Mouse (Mus musculus) hindbrain, embryonic 13.5 days (tissue): ENCODE results near the gene Dchs2. TPM values are rescaled to one million over a fixed set of nuclear protein-coding genes. Genes with fewer than 3 reads are reported as not detected.

Experiments
- ATAC-seq: fragments of 200-750 bp; cut with Nextera tagmentation; 2 replicates; pipeline ENCODE4 v1.8.0; 2017; ENCODE audit warnings: moderate TSS enrichment; ENCODE audit not compliant: low FRiP score
- H3K27ac ChIP-seq: fragments of 300-500 bp; sonication (generic); 2 replicates; pipeline ENCODE4 v1.5.1; 2015; ENCODE audit warnings: inconsistent platforms, mild to moderate bottlenecking, moderate library complexity
- H3K27me3 ChIP-seq: fragments of 300-500 bp; sonication (generic); 2 replicates; pipeline ENCODE4 v1.6.1; 2015; ENCODE audit warnings: mild to moderate bottlenecking, inconsistent platforms
- H3K36me3 ChIP-seq: fragments of 300-500 bp; sonication (generic); 2 replicates; pipeline ENCODE4 v1.6.1; 2015; ENCODE audit warnings: mild to moderate bottlenecking, inconsistent platforms
- H3K4me1 ChIP-seq: fragments of 300-500 bp; sonication (generic); replicated peaks from 2 replicates; pipeline ENCODE4 v1.6.1; 2015; ENCODE audit warnings: inconsistent platforms
- H3K4me2 ChIP-seq: fragments of 300-500 bp; sonication (generic); 2 replicates; pipeline ENCODE4 v1.6.1; 2015; ENCODE audit warnings: inconsistent platforms, mild to moderate bottlenecking, moderate library complexity
- H3K4me3 ChIP-seq: fragments of 300-500 bp; sonication (generic); 2 replicates; pipeline ENCODE4 v1.5.1; 2015; ENCODE audit warnings: mild to moderate bottlenecking, inconsistent platforms
- H3K9ac ChIP-seq: fragments of 300-500 bp; sonication (generic); 2 replicates; pipeline ENCODE4 v1.6.1; 2015; ENCODE audit warnings: mild to moderate bottlenecking, inconsistent platforms
- H3K9me3 ChIP-seq: fragments of 300-500 bp; sonication (generic); 2 replicates; pipeline ENCODE4 v1.6.1; 2016; ENCODE audit warnings: inconsistent platforms
- WGBS: fragments of 180-500 bp; shearing (Covaris S2); methylation state at CpG from one replicate; pipeline ENCODE4 v1.1.7; 2015; 5-methylcytosine and 5-hydroxymethylcytosine counted together
- polyA plus RNA-seq: library from polyadenylated mRNA; unstranded; fragments of >200 nt; fragmentation: Nextera tagmentation; extraction: Ambion mirVana; gene quantifications from 2 replicates; pipeline ENCODE4 v1.2.1, GENCODE M21; 2015

Gene Dchs2
- polyA plus RNA-seq, 1 experiment from 2014 or later, result 0.87 TPM

DNA sequence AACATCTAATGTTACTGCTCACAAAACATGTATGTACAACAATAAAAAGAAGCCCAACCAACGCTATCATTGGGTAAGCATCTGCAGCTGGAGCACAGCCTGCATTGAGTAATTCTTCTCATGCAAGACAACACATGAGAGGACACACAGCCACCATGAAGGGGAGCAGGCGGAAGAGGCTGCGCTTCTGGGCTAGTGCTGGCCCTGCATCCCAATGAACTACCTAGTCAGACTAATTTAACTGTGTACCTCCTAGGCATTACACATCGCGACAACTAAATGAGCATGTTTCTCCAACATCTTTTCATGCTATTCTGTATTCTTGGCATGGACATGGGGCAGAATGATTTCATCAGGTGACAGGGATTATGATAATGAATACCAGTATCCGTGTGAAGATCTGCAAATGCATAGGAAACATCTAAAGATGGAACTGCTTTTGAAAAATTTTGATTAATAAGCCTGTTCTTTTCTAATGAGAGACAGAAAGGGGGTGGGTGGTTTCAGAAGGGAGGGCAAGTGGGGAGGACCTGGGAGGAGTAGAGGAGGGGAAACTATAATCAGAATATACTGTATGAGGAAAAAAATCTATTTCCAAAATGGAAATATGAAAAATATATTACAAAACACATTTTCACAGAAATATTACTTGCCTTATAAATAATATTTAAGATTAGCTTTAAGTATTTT is 33.9 kb downstream of the Dchs2 start:
- H3K27ac ChIP-seq, result 0 out of 2 replicates have a peak overlapping the region, but pooled peaks have one; percentile 2
- ATAC-seq, result peak; percentile 49; the same call in 1 of the 2 replicates
- no peak overlapping the region for H3K9ac ChIP-seq
- H3K9me3 ChIP-seq, result no peaks in the 10 kb centered on the region
- peaks cover 5% of the 10 kb centered on the region; the same call in 1 of the 2 replicates for H3K4me1 ChIP-seq
- WGBS, result 62% methylated on average over 6 of the region's 6 CpGs
- H3K27me3 ChIP-seq, result no peaks in the 10 kb centered on the region
- H3K4me2 ChIP-seq, result no peak overlapping the region
- no peaks in the 10 kb centered on the region for H3K36me3 ChIP-seq
- no peak overlapping the region for H3K4me3 ChIP-seq

DNA sequence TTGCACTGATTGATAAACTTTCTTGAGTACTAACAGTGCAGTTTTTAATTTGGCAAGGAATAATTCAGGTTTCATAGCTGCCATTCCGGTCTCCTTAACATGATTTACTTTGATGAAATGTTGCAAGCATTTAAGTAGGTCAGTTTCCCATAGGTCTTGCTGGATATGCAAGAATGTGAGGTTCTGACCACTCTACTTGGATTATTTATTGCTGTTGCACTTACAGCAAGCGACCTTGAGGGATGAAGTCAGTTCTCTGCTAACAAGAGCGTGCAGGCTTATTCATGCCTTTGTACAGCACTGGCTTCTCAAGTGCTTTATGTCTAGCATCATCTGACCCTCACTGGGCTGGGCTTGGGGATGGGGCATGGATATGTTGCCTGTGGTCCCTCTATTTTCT is 35.9 kb downstream of the Dchs2 start:
- Histone ChIP-seq H3K4me3 (no peak overlapping the region), H3K36me3 (no peaks in the 10 kb centered on the region), H3K9me3 (no peaks in the 10 kb centered on the region), H3K9ac (no peak overlapping the region), H3K27ac (no peak overlapping the region), H3K27me3 (no peaks in the 10 kb centered on the region), H3K4me2 (no peak overlapping the region), H3K4me1 (peaks cover 5% of the 10 kb centered on the region; the same call in 1 of the 2 replicates)
- 86% methylated on average over 3 of the region's 3 CpGs for WGBS
- no peak for ATAC-seq

DNA sequence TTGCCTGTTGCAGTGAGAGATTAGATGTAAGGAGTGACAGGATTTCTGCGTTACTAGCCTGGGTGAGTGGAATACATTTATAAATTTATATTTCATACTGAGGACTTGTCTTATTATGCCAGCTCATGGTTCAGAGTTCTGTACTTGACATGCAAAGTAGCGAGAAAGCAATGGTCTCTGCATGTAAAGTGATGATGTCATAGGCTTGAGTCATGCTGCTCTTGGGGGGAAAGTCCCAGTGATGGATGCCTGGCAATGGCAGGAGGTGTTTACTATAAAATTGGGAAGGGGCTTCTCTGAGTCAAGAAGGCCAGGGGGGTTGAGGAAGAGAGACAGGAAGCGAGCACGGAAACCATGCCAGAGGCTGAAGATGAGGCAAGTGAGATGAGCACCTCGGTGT is 57.8 kb downstream of the Dchs2 start:
- Histone ChIP-seq H3K27ac (no peak overlapping the region), H3K9ac (no peak overlapping the region), H3K9me3 (no peaks in the 10 kb centered on the region), H3K4me1 (no peaks in the 10 kb centered on the region), H3K27me3 (no peaks in the 10 kb centered on the region), H3K4me3 (no peak overlapping the region), H3K36me3 (no peaks in the 10 kb centered on the region), H3K4me2 (no peak overlapping the region)
- no peak for ATAC-seq
- WGBS, result 92% methylated on average over 5 of the region's 5 CpGs

DNA sequence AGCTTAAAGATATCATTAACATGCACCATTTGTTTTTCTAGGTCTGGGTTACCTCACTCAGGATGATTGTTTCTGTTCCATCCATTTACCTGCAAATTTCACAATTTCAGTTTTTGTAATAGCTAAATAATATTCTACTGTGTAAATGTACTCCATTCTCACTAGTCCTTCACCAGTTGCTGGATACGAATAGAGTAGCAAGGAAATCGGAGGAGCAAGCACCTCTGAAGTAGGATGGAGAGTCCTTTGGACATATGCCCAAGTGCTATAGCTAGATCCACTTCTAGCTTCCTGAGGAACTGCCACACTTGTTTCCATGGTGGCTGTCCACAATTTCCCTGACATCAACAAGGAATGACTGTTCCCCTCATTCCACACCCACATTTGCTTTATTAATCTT is 63.5 kb downstream of the Dchs2 start:
- Histone ChIP-seq H3K4me3 (no peak overlapping the region), H3K4me1 (no peaks in the 10 kb centered on the region), H3K27ac (no peak overlapping the region), H3K4me2 (no peak overlapping the region), H3K9me3 (no peaks in the 10 kb centered on the region), H3K27me3 (no peaks in the 10 kb centered on the region), H3K9ac (no peak overlapping the region), H3K36me3 (no peaks in the 10 kb centered on the region)
- WGBS, result 97% methylated on average over 2 of the region's 2 CpGs
- ATAC-seq, result no peak

DNA sequence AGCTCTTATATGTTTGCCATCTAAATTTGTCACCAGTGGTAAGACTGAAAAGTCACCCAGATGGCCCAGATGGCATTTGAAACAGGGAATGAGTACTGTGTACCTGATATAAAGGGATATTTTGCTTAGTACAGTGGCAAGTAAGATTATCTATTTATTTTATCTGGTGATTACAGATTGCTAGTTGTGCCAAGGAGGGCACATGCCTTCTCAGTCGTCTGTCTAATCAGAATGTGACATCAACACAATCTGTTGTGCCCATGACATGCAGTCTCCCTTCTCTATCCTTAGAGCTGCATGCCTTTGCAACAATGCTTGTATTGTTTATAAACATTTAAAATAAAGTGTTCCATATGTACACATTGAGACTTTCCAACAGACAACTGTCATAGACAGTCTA is 64.7 kb downstream of the Dchs2 start:
- Histone ChIP-seq H3K9me3 (no peaks in the 10 kb centered on the region), H3K4me1 (no peaks in the 10 kb centered on the region), H3K4me2 (no peak overlapping the region), H3K36me3 (no peaks in the 10 kb centered on the region), H3K4me3 (no peak overlapping the region), H3K9ac (no peak overlapping the region), H3K27me3 (no peaks in the 10 kb centered on the region), H3K27ac (no peak overlapping the region)
- WGBS, result 51% methylated on average over 1 of the region's 1 CpGs
- ATAC-seq, result no peak

DNA sequence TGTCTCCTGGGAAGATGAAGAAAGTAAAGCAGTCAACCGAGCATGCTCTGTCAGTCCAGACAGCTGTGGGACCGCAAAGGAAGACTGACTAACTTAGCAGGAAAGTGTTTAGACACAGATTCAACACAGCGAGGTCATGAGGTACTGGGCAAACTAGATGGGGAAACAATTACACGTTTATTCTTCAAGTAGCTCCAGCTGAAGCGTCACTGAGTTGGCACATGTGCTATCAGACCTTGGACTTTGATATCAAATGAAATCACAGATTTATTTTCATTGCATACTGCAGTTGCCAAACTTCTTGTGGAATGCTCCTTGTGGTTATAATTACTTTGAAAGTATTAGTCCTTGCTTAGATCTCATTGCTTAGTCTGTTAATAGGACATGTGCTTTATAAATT is 67.2 kb downstream of the Dchs2 start:
- no peak for ATAC-seq
- Histone ChIP-seq H3K4me1 (no peaks in the 10 kb centered on the region), H3K27me3 (no peaks in the 10 kb centered on the region), H3K4me2 (no peak overlapping the region), H3K9ac (no peak overlapping the region), H3K4me3 (no peak overlapping the region), H3K27ac (no peak overlapping the region), H3K36me3 (no peaks in the 10 kb centered on the region), H3K9me3 (no peaks in the 10 kb centered on the region)
- 78% methylated on average over 5 of the region's 5 CpGs for WGBS

DNA sequence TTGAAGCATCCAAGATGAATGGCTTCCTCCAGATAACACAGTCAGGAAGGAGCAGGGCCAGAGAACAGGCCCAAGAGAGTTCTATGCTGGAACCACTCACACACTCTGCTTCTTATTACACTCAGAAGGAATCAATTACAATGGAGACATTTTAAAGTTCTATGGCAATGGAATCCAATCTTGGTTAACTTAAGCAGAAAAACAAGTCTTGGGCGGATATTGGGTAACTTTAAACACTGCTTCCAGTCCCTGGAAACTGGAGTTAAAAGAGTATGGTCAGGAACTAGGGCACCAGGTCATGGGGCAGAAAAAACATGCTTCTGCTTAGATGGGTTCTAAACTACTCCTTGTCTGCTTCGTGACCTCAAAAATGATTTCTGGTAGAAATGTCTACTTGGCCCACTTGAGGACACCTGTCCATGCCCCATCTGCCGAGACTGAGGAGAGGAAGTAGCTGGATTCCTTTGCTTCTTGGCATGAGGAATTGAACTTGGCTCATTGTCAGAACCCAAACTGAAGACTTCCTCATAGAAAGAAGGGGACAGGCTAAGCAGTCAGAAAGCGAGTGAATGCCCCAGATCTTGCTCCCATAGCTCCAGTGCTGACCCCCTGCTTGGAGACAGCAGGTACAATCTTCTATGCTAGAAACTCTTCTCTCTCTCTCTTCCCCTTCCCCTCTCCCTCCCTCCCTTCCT is 73.7 kb downstream of the Dchs2 start:
- no peak for ATAC-seq
- Histone ChIP-seq H3K4me3 (no peak overlapping the region), H3K4me1 (0 out of 2 replicates have a peak, but pooled peaks cover 4% of the 10 kb centered on the region), H3K9ac (no peak overlapping the region), H3K27ac (no peak overlapping the region), H3K36me3 (no peaks in the 10 kb centered on the region), H3K4me2 (no peak overlapping the region), H3K9me3 (no peaks in the 10 kb centered on the region), H3K27me3 (no peaks in the 10 kb centered on the region)
- WGBS, result 82% methylated on average over 4 of the region's 4 CpGs

DNA sequence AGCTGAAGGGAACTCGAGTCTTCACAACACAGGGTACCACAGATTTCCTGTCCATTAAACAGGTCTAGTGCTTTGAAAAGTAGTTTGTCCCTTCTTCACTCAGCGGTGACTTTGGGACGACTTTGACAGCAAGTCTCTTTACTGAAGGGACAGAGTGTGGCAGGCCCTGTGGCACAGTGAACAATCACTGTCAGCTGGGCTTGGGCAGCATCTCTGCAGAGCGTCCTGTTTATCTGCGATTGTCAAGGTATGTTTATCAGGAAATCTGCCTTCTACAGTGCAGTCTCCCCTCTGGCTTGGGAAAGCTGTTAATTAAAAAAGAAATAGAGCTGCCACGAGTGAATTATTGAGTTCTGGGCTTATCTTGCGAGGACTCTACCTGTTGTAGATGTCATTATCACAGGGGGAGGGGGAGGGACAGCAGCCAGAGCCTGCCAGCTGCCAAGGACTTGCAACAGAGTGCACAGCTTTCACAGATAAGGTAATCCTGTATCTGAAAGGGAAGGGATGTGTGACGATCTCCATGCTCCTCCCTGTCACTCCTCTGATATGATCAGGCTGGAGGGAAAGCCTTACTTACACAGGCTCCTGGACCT is 77.4 kb downstream of the Dchs2 start:
- Histone ChIP-seq H3K4me3 (no peak overlapping the region), H3K4me2 (no peak overlapping the region), H3K36me3 (no peaks in the 10 kb centered on the region), H3K27me3 (no peaks in the 10 kb centered on the region), H3K9me3 (no peaks in the 10 kb centered on the region), H3K9ac (no peak overlapping the region), H3K27ac (peak overlapping the region; percentile 9; the same call in 1 of the 2 replicates), H3K4me1 (0 out of 2 replicates have a peak, but pooled peaks cover 11% of the 10 kb centered on the region)
- 0 out of 2 replicates have a peak, but pooled peaks have one; percentile 26 for ATAC-seq
- WGBS, result 54% methylated on average over 8 of the region's 8 CpGs

DNA sequence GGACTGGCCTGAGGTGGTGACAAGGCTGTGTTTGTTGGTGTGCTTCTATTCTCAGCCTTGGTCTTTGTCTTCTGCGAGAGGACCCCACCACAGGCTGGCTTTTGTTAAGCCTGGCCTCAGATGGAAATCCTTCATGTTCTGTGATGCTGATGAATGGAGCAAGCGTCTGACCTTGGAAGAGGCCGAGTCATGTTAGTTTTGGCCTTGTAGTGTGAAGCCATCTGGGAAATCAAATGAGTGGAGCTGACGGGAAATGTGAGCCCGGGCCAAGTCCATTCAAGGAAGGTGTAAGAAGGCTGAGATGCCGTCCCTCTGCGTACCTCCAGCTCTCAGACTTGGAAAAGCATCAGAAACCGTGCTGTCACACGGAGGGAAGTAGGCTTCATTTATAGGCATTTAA is 81.9 kb downstream of the Dchs2 start:
- Histone ChIP-seq H3K9me3 (no peaks in the 10 kb centered on the region), H3K9ac (no peak overlapping the region), H3K4me3 (no peak overlapping the region), H3K4me1 (peaks cover 24% of the 10 kb centered on the region), H3K27ac (no peak overlapping the region), H3K4me2 (no peak overlapping the region), H3K27me3 (no peaks in the 10 kb centered on the region), H3K36me3 (no peaks in the 10 kb centered on the region)
- ATAC-seq, result no peak
- 42% methylated on average over 9 of the region's 9 CpGs for WGBS

DNA sequence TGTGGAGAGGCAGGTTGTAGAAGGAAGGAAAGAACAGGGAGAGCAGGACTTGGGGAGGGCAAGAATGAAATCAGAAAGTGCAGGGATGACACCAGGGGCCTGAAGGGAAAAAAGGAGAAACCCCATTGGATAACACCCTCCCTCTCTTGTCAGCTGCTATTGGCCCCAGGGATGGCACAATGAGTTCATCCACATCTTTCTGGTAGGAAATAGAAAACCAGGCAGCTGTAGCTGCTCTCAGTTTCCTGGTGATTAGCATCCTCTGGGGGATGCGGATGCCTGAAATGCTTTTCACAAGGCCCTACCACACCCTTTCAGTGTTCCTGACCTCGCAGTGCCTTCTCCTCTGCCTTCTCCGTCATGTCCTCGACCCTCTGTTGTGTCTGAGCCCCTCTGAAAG is 82.5 kb downstream of the Dchs2 start:
- H3K9me3 ChIP-seq, result no peaks in the 10 kb centered on the region
- WGBS, result 38% methylated on average over 4 of the region's 4 CpGs
- peaks cover 22% of the 10 kb centered on the region for H3K4me1 ChIP-seq
- no peak overlapping the region for H3K9ac ChIP-seq
- H3K4me3 ChIP-seq, result no peak overlapping the region
- no peak overlapping the region for H3K4me2 ChIP-seq
- no peak overlapping the region for H3K27ac ChIP-seq
- no peaks in the 10 kb centered on the region for H3K36me3 ChIP-seq
- no peaks in the 10 kb centered on the region for H3K27me3 ChIP-seq
- no peak for ATAC-seq

DNA sequence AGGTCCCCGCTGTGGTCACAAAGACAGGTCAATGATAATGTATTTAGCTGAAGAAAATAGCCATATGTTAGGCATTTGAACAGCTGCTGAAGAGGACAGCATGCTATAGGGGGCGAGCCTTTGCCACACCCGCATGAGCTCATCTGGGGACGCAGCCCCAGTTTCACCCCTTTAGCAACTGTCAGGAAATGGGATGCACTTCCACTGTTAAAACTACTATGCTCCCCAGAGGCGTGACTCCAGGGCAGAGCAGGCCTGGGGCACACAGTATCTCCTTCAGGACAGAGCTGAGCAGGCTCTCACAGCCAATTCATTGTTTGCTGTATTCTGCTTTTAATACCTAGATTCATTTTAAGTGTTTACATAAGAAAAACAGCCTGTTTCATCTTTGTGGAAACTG is 84.2 kb downstream of the Dchs2 start:
- WGBS, result 53% methylated on average over 5 of the region's 5 CpGs
- H3K4me1 ChIP-seq, result peaks cover 20% of the 10 kb centered on the region
- H3K9me3 ChIP-seq, result no peaks in the 10 kb centered on the region
- H3K9ac ChIP-seq, result no peak overlapping the region
- no peaks in the 10 kb centered on the region for H3K36me3 ChIP-seq
- no peak overlapping the region for H3K4me2 ChIP-seq
- peak overlapping the region; percentile 64 for H3K27ac ChIP-seq
- ATAC-seq, result no peak
- no peaks in the 10 kb centered on the region for H3K27me3 ChIP-seq
- H3K4me3 ChIP-seq, result no peak overlapping the region

DNA sequence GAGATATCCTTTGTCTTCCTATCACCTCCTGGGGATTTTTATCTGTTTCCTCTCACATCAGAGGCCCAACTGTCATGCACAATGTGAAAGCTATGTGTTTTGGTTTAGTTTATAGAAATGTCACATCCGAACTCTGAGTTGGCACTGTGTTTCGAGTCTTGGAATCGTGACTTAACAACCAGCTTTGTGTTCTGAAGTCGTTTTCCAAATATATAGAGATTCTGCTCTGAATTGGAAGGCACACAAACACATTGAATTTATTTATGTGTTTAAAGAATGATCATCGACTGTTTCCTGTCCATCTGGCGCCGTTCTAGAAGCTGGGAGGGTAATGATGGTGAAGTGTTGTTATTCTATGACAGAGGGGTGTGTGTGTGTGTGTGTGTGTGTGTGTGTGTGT is 84.8 kb downstream of the Dchs2 start:
- Histone ChIP-seq H3K4me3 (no peak overlapping the region), H3K27ac (no peak overlapping the region), H3K4me2 (no peak overlapping the region), H3K4me1 (peaks cover 20% of the 10 kb centered on the region), H3K36me3 (no peaks in the 10 kb centered on the region), H3K9ac (no peak overlapping the region), H3K27me3 (no peaks in the 10 kb centered on the region), H3K9me3 (no peaks in the 10 kb centered on the region)
- ATAC-seq, result no peak
- 63% methylated on average over 7 of the region's 7 CpGs for WGBS
